Mouse (Mus musculus): ENCODE measurements around the gene Gm11232.

The Gm11232 gene

DNA sequence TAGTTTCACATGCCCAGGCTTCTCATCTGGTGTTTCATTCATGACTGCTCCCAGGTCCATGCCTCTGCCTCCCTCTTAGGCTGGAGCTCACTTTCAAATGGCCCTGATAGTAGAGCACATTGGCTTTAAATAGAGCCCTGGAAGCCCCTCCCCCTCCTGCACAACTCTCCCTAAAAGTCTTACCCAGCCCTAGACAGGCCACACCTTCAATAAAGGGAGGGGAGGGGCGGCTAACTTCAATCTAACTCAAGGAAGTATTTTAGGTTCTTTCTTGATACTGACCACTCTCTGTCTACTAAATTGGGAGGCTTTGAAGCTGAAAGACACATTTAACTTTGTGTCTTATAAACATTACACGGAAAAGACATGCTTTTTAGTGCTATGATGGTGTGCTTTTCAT, at the start of gene Gm11232:
Gene Gm11232, minus strand, starts transcription at position 101 of the 400 bp plus-strand sequence.
- no peak for DNase-seq (ENCODE audit: low spot score)

- no peak for DNase-seq (ENCODE audit: low spot score)
Observed at GRCm38 (mm10) chr4:71805977-71806534, 48.3 kb upstream of the Gm11232 start.

- DNase-seq (ENCODE audit: low spot score), result no peak
Observed at GRCm38 (mm10) chr4:71765529-71765928, 7.8 kb upstream of the Gm11232 start.

- no peak for DNase-seq (ENCODE audit: low spot score)
Observed at GRCm38 (mm10) chr4:71765071-71765470, 7.3 kb upstream of the Gm11232 start.

DNA sequence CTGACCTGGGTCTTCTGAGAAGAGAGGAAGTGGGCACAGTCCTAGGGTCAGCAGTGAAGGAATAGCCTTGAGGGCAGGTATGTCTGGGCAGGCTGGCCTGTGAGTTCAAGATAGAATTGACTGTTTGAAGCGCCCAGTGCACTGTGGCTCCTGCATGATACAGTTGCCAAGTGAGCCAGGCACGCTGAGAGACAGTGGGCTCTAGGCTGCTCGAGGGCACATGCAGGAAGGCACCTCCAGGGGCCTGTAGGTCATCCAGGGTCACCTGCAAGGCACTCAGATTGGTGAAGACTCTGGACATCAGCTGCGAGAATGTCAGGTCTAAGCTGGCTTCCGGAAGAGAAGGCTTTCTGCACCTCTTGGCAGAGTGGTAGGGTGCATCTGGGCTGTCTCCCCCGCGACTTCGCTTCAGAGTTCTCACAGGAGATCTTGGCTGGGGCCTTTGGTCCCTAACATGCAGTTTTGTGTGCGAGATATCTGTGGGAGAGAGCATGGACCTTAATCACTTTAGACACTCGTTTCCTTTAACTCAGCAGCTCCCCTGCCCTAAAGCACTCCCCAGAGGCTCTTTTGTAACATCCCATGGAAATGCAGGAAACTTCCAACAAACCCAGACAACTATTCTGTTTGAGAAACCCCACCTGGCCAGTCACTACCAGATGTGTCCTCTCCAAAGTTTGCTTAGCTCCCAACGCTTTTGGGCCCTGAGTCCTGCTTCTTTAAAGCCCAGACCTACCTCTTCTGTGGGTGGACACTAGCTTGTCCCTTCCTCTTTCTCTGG, 1.1 kb downstream of the Gm11232 start:
- no peak for DNase-seq (ENCODE audit: low spot score)

DNA sequence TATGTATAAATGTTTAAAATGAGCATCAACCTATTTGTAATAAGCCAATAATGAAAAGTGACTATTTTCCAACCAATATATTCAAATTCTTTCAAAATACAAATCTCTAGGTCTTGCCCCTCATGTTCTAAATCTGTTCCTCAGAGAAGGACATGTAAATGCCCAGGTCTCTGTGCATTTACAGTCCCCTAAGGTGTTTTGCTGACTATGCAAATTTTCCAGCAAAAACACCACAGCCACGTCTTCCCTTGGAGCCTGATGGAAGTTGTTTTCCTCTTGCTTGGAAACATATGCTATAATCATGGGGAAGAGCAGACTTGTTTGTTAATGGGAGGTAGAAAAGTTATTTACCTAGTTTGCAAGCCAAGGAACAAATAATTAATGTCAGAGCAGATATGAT, 12.0 kb downstream of the Gm11232 start:
- DNase-seq (ENCODE audit: low spot score), result no peak

DNA sequence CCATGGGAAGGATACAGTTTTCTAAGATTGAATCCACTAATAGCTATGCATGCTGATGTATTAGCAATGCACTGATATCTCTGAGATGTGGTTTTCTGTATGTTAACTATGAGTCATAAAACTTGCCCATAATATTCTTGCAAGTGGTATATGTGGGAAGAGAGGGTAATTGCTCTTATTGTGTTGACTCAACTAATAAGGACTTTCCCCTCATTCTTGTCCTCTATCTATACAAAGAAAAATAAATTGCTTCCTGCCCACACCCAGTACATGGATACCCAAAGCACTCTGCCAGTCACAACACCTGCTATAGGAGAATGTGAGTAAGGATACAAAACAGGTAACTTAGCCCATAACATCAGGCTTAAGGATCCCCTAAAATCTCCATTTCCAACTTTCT, 21.2 kb downstream of the Gm11232 start:
- DNase-seq (ENCODE audit: low spot score), result no peak

GRCm38 (mm10) chr4:71735261-71735660, 22.5 kb downstream of the Gm11232 start:
- DNase-seq (ENCODE audit: low spot score), result no peak

DNA sequence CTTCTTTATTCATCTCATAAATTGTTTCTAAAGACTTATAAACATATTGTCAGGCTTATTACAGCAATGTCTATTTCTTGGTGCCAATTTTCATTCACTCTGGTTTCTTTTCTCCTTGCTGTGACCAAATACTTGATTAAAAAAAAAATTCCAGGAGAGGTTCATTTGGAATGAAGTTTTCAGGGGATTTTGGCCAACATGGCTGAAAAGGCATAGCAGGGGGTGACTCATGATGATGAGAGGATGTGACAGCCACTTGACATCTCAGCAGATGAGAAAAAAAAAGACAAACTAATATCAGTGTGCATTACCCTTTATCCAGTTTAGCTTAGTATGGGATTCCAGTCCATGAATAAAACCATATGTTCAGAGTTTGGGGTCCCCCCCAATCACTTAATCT, 28.4 kb downstream of the Gm11232 start:
- no peak for DNase-seq (ENCODE audit: low spot score)

GRCm38 (mm10) chr4:71727611-71728010, 30.2 kb downstream of the Gm11232 start:
- no peak for DNase-seq (ENCODE audit: low spot score)

- no peak for DNase-seq (ENCODE audit: low spot score)
Observed at GRCm38 (mm10) chr4:71727056-71727455, 30.7 kb downstream of the Gm11232 start.

- no peak for DNase-seq (ENCODE audit: low spot score)
Observed at GRCm38 (mm10) chr4:71725889-71726288, 31.9 kb downstream of the Gm11232 start.
